Mouse (Mus musculus) ES-Bruce4 (cell line): ENCODE results near the gene Nacc1. TPM values are rescaled to one million over a fixed set of nuclear protein-coding genes. Genes with fewer than 3 reads are reported as not detected.
"Not testable (repeated sequence)": the region's sequence is repeated elsewhere in the genome, so short reads cannot be mapped to it uniquely, and the experiment has no call there.

Source experiments
- H3K27ac ChIP-seq: 2 replicates; pipeline ENCODE4 v1.5.1; 2012; ENCODE audit warnings: low read length, inconsistent platforms; ENCODE audit not compliant: insufficient read depth
- H3K27me3 ChIP-seq: 2 replicates; pipeline ENCODE4 v1.6.1; 2012; ENCODE audit warnings: mild to moderate bottlenecking, low read length, inconsistent platforms; ENCODE audit not compliant: control insufficient read depth, poor library complexity, insufficient read depth, severe bottlenecking
- H3K36me3 ChIP-seq: 2 replicates; pipeline ENCODE4 v1.6.1; 2012; ENCODE audit warnings: inconsistent platforms, mild to moderate bottlenecking, low read length, moderate library complexity; ENCODE audit not compliant: control insufficient read depth, poor library complexity, insufficient read depth, severe bottlenecking
- H3K4me1 ChIP-seq: one replicate; pipeline ENCODE4 v1.8.1; 2011; ENCODE audit warnings: low read length; ENCODE audit not compliant: control insufficient read depth, insufficient read depth
- H3K4me3 ChIP-seq: 2 replicates; pipeline ENCODE4 v1.5.1; 2011; ENCODE audit warnings: low read depth, mild to moderate bottlenecking, low read length
- H3K9ac ChIP-seq: 2 replicates; pipeline ENCODE4 v1.6.1; 2012; ENCODE audit warnings: low read depth, mild to moderate bottlenecking, inconsistent platforms; ENCODE audit not compliant: poor library complexity, severe bottlenecking
- H3K9me3 ChIP-seq: replicated peaks from 2 replicates; pipeline ENCODE4 v1.6.1; 2012; ENCODE audit warnings: mild to moderate bottlenecking, low read length, inconsistent platforms; ENCODE audit not compliant: control insufficient read depth, poor library complexity, insufficient read depth, severe bottlenecking
- CTCF ChIP-seq: IDR thresholded peaks from one replicate; pipeline ENCODE4 v1.8.1; 2011; ENCODE audit warnings: low read depth, low read length
- EP300 ChIP-seq: IDR thresholded peaks from 2 replicates; pipeline ENCODE4 v1.6.1; 2011; ENCODE audit warnings: low read depth, low read length; ENCODE audit not compliant: insufficient read depth
- POLR2A ChIP-seq: IDR thresholded peaks from one replicate; pipeline ENCODE4 v1.8.1; 2011; ENCODE audit warnings: low read length; ENCODE audit not compliant: insufficient read depth
- polyA plus RNA-seq: library from polyadenylated mRNA; stranded (reverse); fragments of >200 nt; gene quantifications from 2 replicates; pipeline ENCODE4 v1.2.4, GENCODE M21; 2011; ENCODE audit warnings: low read depth; ENCODE audit not compliant: missing spikeins, insufficient read depth, insufficient read length

Nacc1 gene
- polyA plus RNA-seq, 1 experiment = 89.7 TPM

- peaks cover 12% of the 10 kb centered on the region for H3K9me3 ChIP-seq
- TF ChIP-seq POLR2A (no peak), CTCF (no peak), EP300 (no peak)
These were observed 55.8 kb downstream of the Nacc1 start for GRCm38 (mm10) chr8:84631813-84632212.

GRCm38 (mm10) chr8:84630145-84630544 lies 57.5 kb downstream of the Nacc1 start:
- TF ChIP-seq EP300 (peak; percentile 77; the same call in 1 of the 2 replicates), POLR2A (no peak), CTCF (no peak)
- Histone ChIP-seq H3K4me3 (no peak overlapping the region), H3K9me3 (peaks cover 12% of the 10 kb centered on the region)

More at GRCm38 (mm10) chr8:84631813-84632212, 55.8 kb downstream of the Nacc1 start:
- no peak overlapping the region for H3K9ac ChIP-seq
- H3K27me3 ChIP-seq = no peaks in the 10 kb centered on the region
- peaks cover 14% of the 10 kb centered on the region for H3K4me1 ChIP-seq
- no peaks in the 10 kb centered on the region for H3K36me3 ChIP-seq
- no peak overlapping the region for H3K4me3 ChIP-seq
- peak overlapping the region; percentile 65 for H3K27ac ChIP-seq

GRCm38 (mm10) chr8:84629586-84629985 lies 58.1 kb downstream of the Nacc1 start:
- Histone ChIP-seq H3K9me3 (peaks cover 12% of the 10 kb centered on the region), H3K27ac (0 out of 2 replicates have a peak overlapping the region, but pooled peaks have one; percentile 13), H3K27me3 (no peaks in the 10 kb centered on the region), H3K9ac (no peak overlapping the region), H3K4me3 (no peak overlapping the region), H3K36me3 (no peaks in the 10 kb centered on the region), H3K4me1 (peaks cover 7% of the 10 kb centered on the region)
- TF ChIP-seq POLR2A (no peak), CTCF (no peak), EP300 (no peak)

More at GRCm38 (mm10) chr8:84630145-84630544, 57.5 kb downstream of the Nacc1 start:
- no peak overlapping the region for H3K9ac ChIP-seq
- H3K36me3 ChIP-seq = no peaks in the 10 kb centered on the region
- no peaks in the 10 kb centered on the region for H3K27me3 ChIP-seq
- H3K4me1 ChIP-seq = peaks cover 13% of the 10 kb centered on the region
- H3K27ac ChIP-seq = 0 out of 2 replicates have a peak overlapping the region, but pooled peaks have one; percentile 13

- not testable (repeated sequence) for H3K4me1 ChIP-seq, H3K27me3 ChIP-seq, H3K9ac ChIP-seq, H3K36me3 ChIP-seq, H3K27ac ChIP-seq, H3K4me3 ChIP-seq, H3K9me3 ChIP-seq
These were observed 64.2 kb downstream of the Nacc1 start for GRCm38 (mm10) chr8:84623425-84623824.

- TF ChIP-seq POLR2A = no peak
- TF ChIP-seq CTCF = peak; percentile 62
- no peak for TF ChIP-seq EP300
- Histone ChIP-seq H3K27ac (no peak overlapping the region), H3K9ac (no peak overlapping the region), H3K36me3 (no peaks in the 10 kb centered on the region), H3K9me3 (no peaks in the 10 kb centered on the region), H3K4me3 (no peak overlapping the region), H3K4me1 (peaks cover 3% of the 10 kb centered on the region), H3K27me3 (no peaks in the 10 kb centered on the region)
These were observed 66.5 kb downstream of the Nacc1 start for GRCm38 (mm10) chr8:84621102-84621625.

Other genes with a start within 250 kb of the Nacc1 start
- 42.8 and 44.8 TPM in 2 replicates for gene Ier2, start 25.0 kb downstream of the Nacc1 start, polyA plus RNA-seq
- 77.6 and 79.8 TPM in 2 replicates for gene Trmt1, start 1.6 kb downstream of the Nacc1 start, polyA plus RNA-seq
- not detected in 2 replicates for gene Lyl1, start 13.6 kb upstream of the Nacc1 start, polyA plus RNA-seq
- not detected in 2 replicates for gene G430095P16Rik, start 35.1 kb upstream of the Nacc1 start, polyA plus RNA-seq
- gene Nfix, start 112.5 kb upstream of the Nacc1 start, polyA plus RNA-seq = 1.2 and 1.8 TPM in 2 replicates
- gene Dand5, start 135.0 kb upstream of the Nacc1 start, polyA plus RNA-seq = 2.5 and 3.1 TPM in 2 replicates
- 19.5 and 20.5 TPM in 2 replicates for gene Gadd45gip1, start 143.7 kb upstream of the Nacc1 start, polyA plus RNA-seq
- gene Rad23a, start 152.8 kb upstream of the Nacc1 start, polyA plus RNA-seq = 68.0 and 76.1 TPM in 2 replicates
- gene Calr, start 159.1 kb upstream of the Nacc1 start, polyA plus RNA-seq = 507 and 546 TPM in 2 replicates
- 50.8 and 52.6 TPM in 2 replicates for gene Farsa, start 169.1 kb upstream of the Nacc1 start, polyA plus RNA-seq
- 93.8 and 97.1 TPM in 2 replicates for gene Syce2, start 184.2 kb upstream of the Nacc1 start, polyA plus RNA-seq
- 72.5 and 78.5 TPM in 2 replicates for gene Gcdh, start 206.1 kb upstream of the Nacc1 start, polyA plus RNA-seq
- gene Klf1, start 214.1 kb upstream of the Nacc1 start, polyA plus RNA-seq = not detected in 2 replicates
- gene Dnase2a, start 220.7 kb upstream of the Nacc1 start, polyA plus RNA-seq = 27.5 and 30.9 TPM in 2 replicates
- 0.73 and 1.5 TPM in 2 replicates for gene Mast1, start 249.5 kb upstream of the Nacc1 start, polyA plus RNA-seq